Comparison of ENCODE assay signal across 29 mouse cellular contexts in the genomic region with DNA sequence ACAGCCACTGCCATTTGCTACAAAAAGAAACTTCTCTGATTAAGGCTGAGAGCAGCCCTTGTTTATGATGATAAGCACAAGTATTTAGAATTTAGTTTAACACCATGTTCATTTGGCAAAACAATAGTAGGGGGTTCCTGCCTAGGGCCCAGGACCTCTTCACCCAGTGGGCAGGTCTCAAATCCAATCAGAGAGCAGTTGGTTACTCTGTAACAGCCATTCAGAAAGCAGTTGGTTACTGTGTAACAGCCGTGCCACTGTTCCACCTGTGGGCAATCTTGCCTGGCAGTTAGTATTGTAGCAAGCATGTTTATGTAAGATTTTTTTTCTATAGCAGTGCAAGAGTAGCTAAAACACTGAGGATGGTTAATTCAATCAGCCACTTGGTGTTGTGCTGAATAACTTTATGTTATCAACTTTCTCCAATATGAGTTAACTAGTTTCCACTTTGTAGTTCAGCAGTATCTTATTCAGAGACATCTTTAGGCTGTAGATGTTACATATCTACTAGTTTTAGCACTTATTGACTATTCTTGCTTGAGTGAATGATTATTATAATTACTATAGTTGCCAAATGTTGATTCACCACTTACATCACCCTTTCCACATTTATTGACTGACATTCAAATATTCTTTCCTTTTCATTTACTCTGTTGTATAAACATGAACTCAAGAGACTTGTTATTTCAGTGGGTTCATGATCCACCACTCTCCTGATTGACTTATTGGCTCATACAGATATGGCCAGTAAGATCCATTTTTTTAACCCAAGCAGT. TPM values are rescaled to one million over a fixed set of nuclear protein-coding genes. Genes with fewer than 3 reads are reported as not detected.
DNase-seq lines count a peak whose midpoint lies in the region; ATAC-seq and TF ChIP-seq lines count a peak whose summit lies in the region.
"Had no signal": no experiment of that assay in that cellular context is flagged by ENCODE, and none has a peak within 500 bp of the region (broad histone marks: within the 10 kb centered on the region; RNA-seq: fewer than 3 reads in every experiment).

No protein-coding gene starts in this region.

- no peak overlapping the region for H3K9ac ChIP-seq in heart, adult 2 months (ENCODE audit: low read depth, low read length)
- no peak overlapping the region for H3K9ac ChIP-seq in kidney, embryonic 14.5 days (ENCODE audit: low read depth, low read length)
- H3K9ac ChIP-seq: forebrain, embryonic 13.5 days; heart, embryonic 12.5 days; heart, embryonic 15.5 days; hindbrain, embryonic 13.5 days had no signal

- TF ChIP-seq EP300 in heart, adult 2 months (IDR thresholded peaks at IDR 0.05; ENCODE audit: insufficient read depth, low read depth, low read length), result no peak

- no peak overlapping the region for H3K4me3 ChIP-seq in heart, adult 2 months
- H3K4me3 ChIP-seq in kidney, adult 2 months (ENCODE audit: insufficient read depth, low read depth, low read length), result no peak overlapping the region
- no peak overlapping the region for H3K4me3 ChIP-seq in kidney, embryonic 14.5 days (ENCODE audit: low read length)
- H3K4me3 ChIP-seq: forebrain, embryonic 10.5 days; forebrain, embryonic 13.5 days; heart, embryonic 12.5 days; heart, embryonic 15.5 days; hindbrain, embryonic 10.5 days; hindbrain, embryonic 13.5 days had no signal

- no peak for TF ChIP-seq POLR2A in heart, adult 2 months (IDR thresholded peaks at IDR 0.05; ENCODE audit: insufficient read depth, low read depth, low read length)
- no peak for TF ChIP-seq POLR2A in kidney, adult 2 months (IDR thresholded peaks at IDR 0.05; ENCODE audit: low read depth, low read length)

- H3K9me3 ChIP-seq in kidney, embryonic 14.5 days (ENCODE audit: control insufficient read depth, low read length), result no peaks in the 10 kb centered on the region
- H3K9me3 ChIP-seq: forebrain, embryonic 13.5 days; heart, embryonic 15.5 days; hindbrain, embryonic 13.5 days had no signal

- no peaks in the 10 kb centered on the region for H3K36me3 ChIP-seq in heart, adult 2 months (ENCODE audit: control insufficient read depth, insufficient read depth, low read length)
- no peaks in the 10 kb centered on the region for H3K36me3 ChIP-seq in kidney, adult 2 months (ENCODE audit: control insufficient read depth, insufficient read depth, low read length)
- no peaks in the 10 kb centered on the region for H3K36me3 ChIP-seq in kidney, embryonic 14.5 days (ENCODE audit: control insufficient read depth, insufficient read depth, low read length)
- H3K36me3 ChIP-seq: forebrain, embryonic 10.5 days; heart, embryonic 12.5 days; heart, embryonic 15.5 days; hindbrain, embryonic 10.5 days; hindbrain, embryonic 13.5 days had no signal

- H3K79me2 ChIP-seq in heart, adult 2 months (replicated peaks; ENCODE audit: control insufficient read depth, insufficient read depth, low read length), result no peaks in the 10 kb centered on the region

- no peak overlapping the region for H3K27ac ChIP-seq in heart, adult 2 months
- H3K27ac ChIP-seq in kidney, adult 2 months (ENCODE audit: insufficient read depth, low read depth, low read length), result peak overlapping the region; percentile 94
- H3K27ac ChIP-seq in kidney, embryonic 14.5 days (ENCODE audit: low read depth, low read length), result no peak overlapping the region
- H3K27ac ChIP-seq: forebrain, embryonic 10.5 days; forebrain, embryonic 13.5 days; heart, embryonic 15.5 days; hindbrain, embryonic 10.5 days; hindbrain, embryonic 13.5 days had no signal

- TF ChIP-seq CTCF in heart, adult 2 months (IDR thresholded peaks at IDR 0.05), result no peak
- TF ChIP-seq CTCF in kidney, adult 2 months (conservative IDR thresholded peaks at IDR 0.05; ENCODE audit: insufficient read depth, insufficient read length, low read depth, low read length), result no peak

- 86% methylated on average over 1 of the region's 1 CpGs for WGBS in heart, adult 2 months
- 43% methylated on average over 1 of the region's 1 CpGs for WGBS in kidney, adult 2 months
- 79% methylated on average over 1 of the region's 1 CpGs for WGBS in kidney, embryonic 14.5 days

- no peaks in the 10 kb centered on the region for H3K27me3 ChIP-seq in heart, adult 2 months (ENCODE audit: control insufficient read depth, insufficient read depth, low read length)
- no peaks in the 10 kb centered on the region for H3K27me3 ChIP-seq in kidney, adult 2 months (replicated peaks; ENCODE audit: control insufficient read depth, insufficient read depth, low read length)
- H3K27me3 ChIP-seq in kidney, embryonic 14.5 days (ENCODE audit: control insufficient read depth, insufficient read depth, low read length), result no peaks in the 10 kb centered on the region
- H3K27me3 ChIP-seq: forebrain, embryonic 13.5 days; heart, embryonic 12.5 days; heart, embryonic 15.5 days had no signal

- no peak overlapping the region for H3K4me2 ChIP-seq in kidney, embryonic 14.5 days (replicated peaks; ENCODE audit: low read depth, low read length)
- H3K4me2 ChIP-seq: forebrain, embryonic 13.5 days; heart, embryonic 12.5 days; heart, embryonic 15.5 days; hindbrain, embryonic 13.5 days had no signal

- peak; percentile 82 for DNase-seq in heart, adult 11 months
- no peak for DNase-seq in heart, adult 2 months
- peak; percentile 90 for DNase-seq in kidney, adult 2 months
- no peak for DNase-seq in kidney, postnatal 4 days
- peak; percentile 56 to 77 for DNase-seq in kidney, postnatal 25 days
- DNase-seq in testis, postnatal 14 days (ENCODE audit: low spot score), result peak; percentile 61
- DNase-seq in testis, postnatal 10 days (ENCODE audit: low spot score), result no peak
- DNase-seq: adrenal gland, adult 8-10 months; adrenal gland, postnatal 25 days; cerebellum, adult 18-20 months; cerebellum, adult 9-10 months; cerebellum, postnatal 14 days; gastrocnemius, postnatal 10 days; gastrocnemius, postnatal 36 days; heart, postnatal 10 days; heart, postnatal 36 days had no signal

- 0 out of 2 replicates have a peak, but pooled peaks cover 2% of the 10 kb centered on the region for H3K4me1 ChIP-seq in heart, adult 2 months (ENCODE audit: control insufficient read depth, insufficient read depth, low read length)
- H3K4me1 ChIP-seq in kidney, adult 2 months (ENCODE audit: control insufficient read depth, insufficient read depth, low read length), result peaks cover 30% of the 10 kb centered on the region
- H3K4me1 ChIP-seq in kidney, embryonic 14.5 days (ENCODE audit: control insufficient read depth, insufficient read depth, low read length), result 0 out of 2 replicates have a peak, but pooled peaks cover 3% of the 10 kb centered on the region
- H3K4me1 ChIP-seq: forebrain, embryonic 10.5 days; forebrain, embryonic 13.5 days; heart, embryonic 12.5 days; heart, embryonic 15.5 days; hindbrain, embryonic 10.5 days; hindbrain, embryonic 13.5 days had no signal

- intact Hi-C loops in heart, adult 2 months (cut with DNase I), result no loop called here

- ATAC-seq in kidney, embryonic 14.5 days (ENCODE audit: low FRiP score, low TSS enrichment), result no peak
- ATAC-seq: activated CD4-positive, CD25-positive, alpha-beta regulatory T cell, adult 4 months; forebrain, embryonic 13.5 days; forebrain, embryonic 16.5 days had no signal

RNA-seq across cellular contexts. Expression of a gene that starts 8.0 kb away (rescaled TPM):
- total RNA-seq in heart, adult 2 months (2021), result 10 to 100 TPM; 19.9 to 72.0 TPM
- polyA plus RNA-seq in heart, adult 2 months (2012; rRNA removed), result 9.7 and 19.2 TPM in 2 replicates
- polyA plus RNA-seq in kidney, adult 2 months (2012; rRNA removed), result 27.0 and 30.3 TPM in 2 replicates
- polyA plus RNA-seq in kidney, embryonic 14.5 days (2014; fragmentation: Nextera tagmentation; extraction: Ambion mirVana), result 3.6 and 4.0 TPM in 2 replicates
- total RNA-seq: ES-E14; granulocyte monocyte progenitor cell, adult 5-6 weeks; heart, postnatal 10 days had no signal
- polyA plus RNA-seq: activated CD4-positive, CD25-positive, alpha-beta regulatory T cell, adult 4 months; brain, embryonic 14.5 days; forebrain, embryonic 13.5 days; forebrain, embryonic 16.5 days; heart, embryonic 12.5 days; heart, embryonic 15.5 days; hindbrain, embryonic 13.5 days had no signal

RNA-seq across cellular contexts. Expression of a gene that starts 20.3 kb away (rescaled TPM):
- total RNA-seq in heart, adult 2 months (2021), result 1 to 10 TPM; 5.0 to 5.2 TPM
- 4.3 and 7.4 TPM in 2 replicates for polyA plus RNA-seq in heart, adult 2 months (2012; rRNA removed)
- 14.3 and 14.6 TPM in 2 replicates for polyA plus RNA-seq in kidney, adult 2 months (2012; rRNA removed)
- 10.5 and 17.7 TPM in 2 replicates for polyA plus RNA-seq in kidney, embryonic 14.5 days (2014; fragmentation: Nextera tagmentation; extraction: Ambion mirVana)

RNA-seq across cellular contexts. Expression of a gene that starts 50.0 kb away (rescaled TPM):
- 10 to 100 TPM; 18.2 to 19.8 TPM for total RNA-seq in heart, adult 2 months (2021)
- polyA plus RNA-seq in heart, adult 2 months (2012; rRNA removed), result 51.7 and 70.8 TPM in 2 replicates
- 0.98 and 1.5 TPM in 2 replicates for polyA plus RNA-seq in kidney, adult 2 months (2012; rRNA removed)
- polyA plus RNA-seq in kidney, embryonic 14.5 days (2014; fragmentation: Nextera tagmentation; extraction: Ambion mirVana), result not detected in 2 replicates
- total RNA-seq: adrenal gland, postnatal 25 days; granulocyte monocyte progenitor cell, adult 5-6 weeks had no signal
- polyA plus RNA-seq: activated CD4-positive, CD25-positive, alpha-beta regulatory T cell, adult 4 months; embryonic facial prominence, embryonic 11.5 days had no signal

Comparison
In these comparisons a context has a peak if more than half of its experiments do, and no peak if none do; other contexts are left out.
1. DNase-seq: peak in heart, adult 11 months (single experiment), kidney, adult 2 months (single experiment), kidney, postnatal 25 days (2 of 2) and testis, postnatal 14 days (single experiment); none in heart, adult 2 months (0 of 2), kidney, postnatal 4 days (0 of 2) and testis, postnatal 10 days (single experiment).
2. RNA of a gene that starts 50.0 kb away (polyA plus RNA-seq): 51.7 to 70.8 TPM in heart, adult 2 months; 0.98 to 1.5 TPM in kidney, adult 2 months and not detected in kidney, embryonic 14.5 days; every median in the first group is over 10 times any median in the second.